Mouse (Mus musculus) embryonic facial prominence, embryonic 12.5 days (tissue): ENCODE results near the gene Cavin2. TPM values are rescaled to one million over a fixed set of nuclear protein-coding genes. Genes with fewer than 3 reads are reported as not detected.

ENCODE experiments used
- ATAC-seq: fragments of 200-750 bp; cut with Nextera tagmentation; 2 replicates; pipeline ENCODE4 v1.8.0; 2017; ENCODE audit not compliant: insufficient number of reproducible peaks, insufficient read depth, low FRiP score, low TSS enrichment
- H3K27ac ChIP-seq: fragments of 300-500 bp; sonication (generic); 2 replicates; pipeline ENCODE4 v1.5.1; 2016; ENCODE audit warnings: mild to moderate bottlenecking
- H3K27me3 ChIP-seq: fragments of 300-500 bp; sonication (generic); 2 replicates; pipeline ENCODE4 v1.6.1; 2016; ENCODE audit warnings: mild to moderate bottlenecking, moderate library complexity
- H3K36me3 ChIP-seq: fragments of 300-500 bp; sonication (generic); 2 replicates; pipeline ENCODE4 v1.6.1; 2016; ENCODE audit warnings: mild to moderate bottlenecking
- H3K4me1 ChIP-seq: fragments of 300-500 bp; sonication (generic); 2 replicates; pipeline ENCODE4 v1.6.1; 2016
- H3K4me2 ChIP-seq: fragments of 300-500 bp; sonication (generic); replicated peaks from 2 replicates; pipeline ENCODE4 v1.6.1; 2016; ENCODE audit warnings: mild to moderate bottlenecking, moderate library complexity
- H3K4me3 ChIP-seq: fragments of 300-500 bp; sonication (generic); 2 replicates; pipeline ENCODE4 v1.5.1; 2016; ENCODE audit warnings: mild to moderate bottlenecking
- H3K9ac ChIP-seq: fragments of 300-500 bp; sonication (generic); 2 replicates; pipeline ENCODE4 v1.6.1; 2016; ENCODE audit warnings: mild to moderate bottlenecking, moderate library complexity
- H3K9me3 ChIP-seq: fragments of 300-500 bp; sonication (generic); 2 replicates; pipeline ENCODE4 v1.6.1; 2016; ENCODE audit warnings: mild to moderate bottlenecking, moderate library complexity
- WGBS: fragments of 180-500 bp; shearing (Covaris S2); methylation state at CpG from one replicate; pipeline ENCODE4 v1.1.7; 2016; 5-methylcytosine and 5-hydroxymethylcytosine counted together
- polyA plus RNA-seq: library from polyadenylated mRNA; unstranded; fragments of >200 nt; fragmentation: Nextera tagmentation; extraction: Ambion mirVana; gene quantifications from 2 replicates; pipeline ENCODE4 v1.2.1, GENCODE M21; 2016

The Cavin2 gene
- polyA plus RNA-seq, 1 experiment from 2014 or later = 14.5 TPM

DNA sequence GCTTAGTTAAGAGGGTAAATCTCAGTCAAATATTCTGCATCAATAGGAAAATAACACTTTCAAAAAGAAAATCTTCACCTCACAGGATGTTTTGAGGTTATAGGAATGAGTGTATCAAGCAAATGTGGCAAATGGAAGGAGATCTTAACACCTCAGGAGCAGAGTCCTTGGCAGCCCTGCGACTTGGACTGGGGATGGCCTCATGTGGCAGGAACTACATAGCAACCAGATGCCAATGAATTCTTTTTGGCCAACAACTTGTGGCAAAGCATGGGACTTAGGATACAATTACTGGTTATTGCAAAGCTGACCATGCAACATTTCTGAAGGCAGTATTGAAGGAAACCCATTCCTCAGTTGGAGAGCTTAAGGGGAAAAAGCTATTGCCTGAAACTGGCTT, 39.6 kb downstream of the Cavin2 start:
- Histone ChIP-seq H3K9ac (no peak overlapping the region), H3K9me3 (no peaks in the 10 kb centered on the region), H3K36me3 (no peaks in the 10 kb centered on the region), H3K27ac (no peak overlapping the region), H3K4me2 (no peak overlapping the region), H3K27me3 (no peaks in the 10 kb centered on the region), H3K4me3 (no peak overlapping the region), H3K4me1 (no peaks in the 10 kb centered on the region)
- no peak for ATAC-seq
- WGBS = 89% methylated on average over 1 of the region's 1 CpGs

DNA sequence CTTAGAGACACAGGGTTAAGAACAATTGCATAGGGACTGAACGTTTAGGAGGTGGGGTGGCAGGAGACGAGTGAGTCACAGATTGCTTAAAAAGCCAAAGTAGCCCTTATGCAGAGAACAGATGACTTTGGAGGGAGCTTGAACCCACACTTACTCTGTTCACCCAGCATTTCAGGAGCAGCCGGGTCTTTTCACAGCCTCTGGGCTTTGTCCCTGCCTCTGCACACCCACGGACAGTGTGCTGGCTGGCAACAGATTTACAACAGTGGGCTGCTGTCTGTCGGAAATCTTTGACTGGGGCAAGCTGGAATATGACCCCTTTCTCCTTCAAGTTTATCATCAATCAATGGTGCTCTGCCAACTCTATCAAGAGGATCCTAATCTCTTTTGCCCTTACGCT, 44.1 kb downstream of the Cavin2 start:
- 50% methylated on average over 6 of the region's 6 CpGs for WGBS
- no peaks in the 10 kb centered on the region for H3K4me1 ChIP-seq
- no peaks in the 10 kb centered on the region for H3K27me3 ChIP-seq
- H3K9me3 ChIP-seq = no peaks in the 10 kb centered on the region
- H3K4me3 ChIP-seq = no peak overlapping the region
- H3K36me3 ChIP-seq = no peaks in the 10 kb centered on the region
- no peak for ATAC-seq
- no peak overlapping the region for H3K4me2 ChIP-seq
- no peak overlapping the region for H3K27ac ChIP-seq
- no peak overlapping the region for H3K9ac ChIP-seq

GRCm38 (mm10) chr1:51333557-51334285, 44.8 kb downstream of the Cavin2 start:
- Histone ChIP-seq H3K4me2 (peak overlapping the region; percentile 42), H3K9ac (no peak overlapping the region), H3K36me3 (no peaks in the 10 kb centered on the region), H3K9me3 (no peaks in the 10 kb centered on the region), H3K4me3 (0 out of 2 replicates have a peak overlapping the region, but pooled peaks have one; percentile 18), H3K27me3 (no peaks in the 10 kb centered on the region), H3K27ac (no peak overlapping the region), H3K4me1 (no peaks in the 10 kb centered on the region)
- 23% methylated on average over 18 of the region's 18 CpGs for WGBS
- peak; percentile 78 for ATAC-seq

GRCm38 (mm10) chr1:51334289-51334688, 45.4 kb downstream of the Cavin2 start:
- Histone ChIP-seq H3K9ac (no peak overlapping the region), H3K9me3 (no peaks in the 10 kb centered on the region), H3K27me3 (no peaks in the 10 kb centered on the region), H3K4me3 (no peak overlapping the region), H3K4me1 (no peaks in the 10 kb centered on the region), H3K4me2 (peak overlapping the region; percentile 42; the same call in 1 of the 2 replicates), H3K36me3 (no peaks in the 10 kb centered on the region), H3K27ac (no peak overlapping the region)
- no peak for ATAC-seq
- 27% methylated on average over 6 of the region's 6 CpGs for WGBS

GRCm38 (mm10) chr1:51335081-51335480, 46.2 kb downstream of the Cavin2 start:
- Histone ChIP-seq H3K9ac (no peak overlapping the region), H3K36me3 (no peaks in the 10 kb centered on the region), H3K9me3 (no peaks in the 10 kb centered on the region), H3K27me3 (no peaks in the 10 kb centered on the region), H3K27ac (no peak overlapping the region), H3K4me2 (no peak overlapping the region), H3K4me3 (no peak overlapping the region), H3K4me1 (no peaks in the 10 kb centered on the region)
- no peak for ATAC-seq
- WGBS = 85% methylated on average over 2 of the region's 2 CpGs

- no peaks in the 10 kb centered on the region for H3K27me3 ChIP-seq
Observed at GRCm38 (mm10) chr1:51344160-51344559, 55.2 kb downstream of the Cavin2 start.

DNA sequence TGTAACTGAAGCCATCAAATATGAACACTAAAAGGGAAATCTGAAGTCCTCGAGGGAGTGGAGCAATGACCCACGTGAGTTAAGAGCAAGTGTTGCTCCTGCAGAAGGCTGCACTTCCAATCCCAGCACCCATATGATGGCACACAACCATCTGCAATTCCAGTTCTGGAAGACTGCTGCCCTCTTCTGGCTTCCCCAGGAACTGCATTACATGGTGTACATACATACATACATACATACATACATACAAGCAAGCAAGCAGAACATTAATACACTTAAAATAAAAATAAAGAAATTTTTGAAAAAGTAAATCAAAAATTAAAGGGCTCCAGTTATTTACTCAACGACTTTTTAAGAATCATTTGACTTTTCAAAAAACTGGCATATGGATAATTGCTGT, 58.7 kb downstream of the Cavin2 start:
- no peak for ATAC-seq
- no peak overlapping the region for H3K9ac ChIP-seq
- no peak overlapping the region for H3K27ac ChIP-seq
- H3K4me2 ChIP-seq = no peak overlapping the region
- H3K36me3 ChIP-seq = no peaks in the 10 kb centered on the region
- no peak overlapping the region for H3K4me3 ChIP-seq
- H3K4me1 ChIP-seq = no peaks in the 10 kb centered on the region
- no peaks in the 10 kb centered on the region; the same call in 1 of the 2 replicates for H3K9me3 ChIP-seq
- WGBS = 88% methylated on average over 3 of the region's 3 CpGs
- H3K27me3 ChIP-seq = no peaks in the 10 kb centered on the region

More at GRCm38 (mm10) chr1:51344160-51344559, 55.2 kb downstream of the Cavin2 start:
- no peak overlapping the region for H3K27ac ChIP-seq
- H3K36me3 ChIP-seq = no peaks in the 10 kb centered on the region
- ATAC-seq = no peak
- H3K4me2 ChIP-seq = no peak overlapping the region
- WGBS = 70% methylated on average over 3 of the region's 3 CpGs
- H3K9ac ChIP-seq = no peak overlapping the region
- no peaks in the 10 kb centered on the region for H3K4me1 ChIP-seq
- H3K9me3 ChIP-seq = no peaks in the 10 kb centered on the region; the same call in 1 of the 2 replicates
- H3K4me3 ChIP-seq = no peak overlapping the region

GRCm38 (mm10) chr1:51348631-51349030, 59.7 kb downstream of the Cavin2 start:
- 82% methylated on average over 7 of the region's 7 CpGs for WGBS
- H3K4me1 ChIP-seq = no peaks in the 10 kb centered on the region
- H3K4me3 ChIP-seq = no peak overlapping the region
- no peaks in the 10 kb centered on the region; the same call in 1 of the 2 replicates for H3K9me3 ChIP-seq
- no peaks in the 10 kb centered on the region for H3K27me3 ChIP-seq
- H3K36me3 ChIP-seq = no peaks in the 10 kb centered on the region
- ATAC-seq = no peak
- H3K27ac ChIP-seq = no peak overlapping the region
- H3K9ac ChIP-seq = no peak overlapping the region
- H3K4me2 ChIP-seq = no peak overlapping the region

GRCm38 (mm10) chr1:51349291-51349967, 60.5 kb downstream of the Cavin2 start:
- WGBS = 53% methylated on average over 7 of the region's 7 CpGs
- ATAC-seq = no peak
- no peaks in the 10 kb centered on the region for H3K4me1 ChIP-seq

More at GRCm38 (mm10) chr1:51349291-51349967, 60.5 kb downstream of the Cavin2 start:
- Histone ChIP-seq H3K9ac (no peak overlapping the region), H3K27me3 (no peaks in the 10 kb centered on the region), H3K4me2 (no peak overlapping the region), H3K27ac (no peak overlapping the region), H3K9me3 (no peaks in the 10 kb centered on the region; the same call in 1 of the 2 replicates), H3K4me3 (no peak overlapping the region), H3K36me3 (no peaks in the 10 kb centered on the region)

Other genes starting within 250 kb of the Cavin2 start
- gene Nabp1, start 189.3 kb downstream of the Cavin2 start, polyA plus RNA-seq = 5.7 and 6.8 TPM in 2 replicates